Mouse (Mus musculus) neural tube, embryonic 10.5 days (tissue): ENCODE data around the gene Git2.

ENCODE experiments used
- DNase-seq: peaks from one replicate; pipeline ENCODE4 v3.0.0-alpha.2; 2017; ENCODE audit warnings: low spot score; ENCODE audit errors: extremely low spot score

Git2 gene

DNA sequence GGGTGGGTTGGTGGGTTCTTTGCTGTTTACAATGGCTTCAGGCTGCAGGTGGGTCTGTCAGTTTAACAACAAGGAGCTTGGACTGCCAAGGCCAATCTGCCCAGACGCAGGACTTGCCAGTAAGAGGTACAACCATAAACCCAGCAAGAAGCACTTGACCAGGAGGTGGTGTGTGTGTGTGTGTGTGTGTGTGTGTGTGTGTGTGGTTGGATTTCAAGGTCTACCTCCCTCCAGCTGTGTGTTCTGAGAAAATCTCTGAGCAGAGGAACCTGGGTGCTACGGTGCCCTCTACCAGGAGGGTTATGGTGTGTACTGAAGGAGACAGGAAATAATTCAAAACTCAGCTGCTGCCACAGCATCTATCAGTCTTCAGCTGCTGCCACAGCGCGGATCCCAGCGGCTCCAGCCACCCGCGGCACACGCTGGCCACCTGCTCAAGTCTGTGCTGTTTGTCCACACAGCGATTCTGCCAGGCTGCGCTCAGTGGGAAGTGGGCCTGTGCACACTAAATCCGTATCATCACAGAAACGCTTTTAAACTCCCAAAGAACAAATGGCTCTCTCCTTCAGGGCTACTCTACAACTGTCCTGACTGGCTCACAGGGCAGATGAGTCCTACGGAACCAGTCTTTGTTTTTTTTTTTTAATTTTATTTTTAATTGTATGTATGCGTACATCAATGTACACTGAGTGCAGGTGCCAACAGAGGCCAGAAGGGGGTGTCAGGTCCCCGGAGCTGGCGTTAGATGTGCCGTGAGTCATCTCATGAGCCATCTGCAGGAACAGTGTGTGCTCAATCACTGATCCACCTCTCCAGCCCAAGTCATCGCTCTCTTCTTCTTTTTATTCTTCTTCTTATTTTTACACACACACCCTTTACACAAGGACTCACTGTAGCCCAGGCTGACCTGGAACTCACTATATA is 10.2 kb downstream of the Git2 start:
- no peak for DNase-seq

- no peak for DNase-seq
These were observed 13.3 kb downstream of the Git2 start for GRCm38 (mm10) chr5:114761980-114762379.

DNA sequence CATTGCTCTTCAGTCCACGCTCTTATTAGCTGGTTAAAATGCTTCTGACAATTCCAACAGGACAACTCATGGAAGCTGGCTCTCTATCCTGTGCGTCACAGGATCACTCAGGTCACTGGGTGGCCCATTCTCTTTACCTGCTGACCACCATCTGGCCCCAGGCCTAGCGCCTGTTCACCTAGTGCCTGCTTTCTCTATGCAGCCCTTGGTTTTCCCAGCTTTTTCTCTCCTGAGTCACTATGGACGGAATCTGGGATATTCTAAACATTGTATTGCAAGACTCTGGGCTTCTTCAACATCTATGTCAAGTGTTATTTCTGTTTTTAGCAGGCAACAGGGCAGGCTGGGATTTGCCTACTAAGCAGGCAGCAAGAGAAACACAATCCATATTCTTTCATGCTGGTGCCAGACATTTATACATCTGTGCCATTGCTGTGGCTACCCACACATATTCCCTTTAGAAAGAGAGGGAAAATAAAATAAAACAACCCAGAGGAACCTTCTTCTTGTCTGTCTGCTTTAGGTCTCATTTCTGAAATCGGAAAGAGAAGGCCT is 15.7 kb downstream of the Git2 start:
- no peak for DNase-seq

DNA sequence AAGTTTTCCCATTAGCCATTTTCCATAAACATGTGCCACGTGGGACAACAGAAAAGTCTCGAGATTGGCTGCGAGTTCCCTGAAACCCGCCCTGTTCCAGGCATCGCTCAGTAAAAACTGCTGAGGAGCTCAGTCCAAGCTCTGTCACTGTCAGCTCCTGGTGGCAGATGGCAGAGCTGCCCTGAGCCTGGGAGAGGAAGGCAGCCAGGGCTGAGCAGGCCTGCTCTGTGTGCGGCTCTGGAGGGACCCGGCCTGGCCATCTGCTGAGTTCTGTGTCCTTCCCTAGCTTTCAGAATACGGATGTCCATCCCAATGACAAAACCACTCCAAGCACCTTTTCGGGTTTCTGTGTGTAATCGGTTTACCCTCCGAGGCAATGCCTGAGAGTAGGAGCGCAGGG is 21.9 kb downstream of the Git2 start:
- DNase-seq, result no peak

- DNase-seq, result no peak
These were observed 22.9 kb downstream of the Git2 start for GRCm38 (mm10) chr5:114752397-114752796.

DNA sequence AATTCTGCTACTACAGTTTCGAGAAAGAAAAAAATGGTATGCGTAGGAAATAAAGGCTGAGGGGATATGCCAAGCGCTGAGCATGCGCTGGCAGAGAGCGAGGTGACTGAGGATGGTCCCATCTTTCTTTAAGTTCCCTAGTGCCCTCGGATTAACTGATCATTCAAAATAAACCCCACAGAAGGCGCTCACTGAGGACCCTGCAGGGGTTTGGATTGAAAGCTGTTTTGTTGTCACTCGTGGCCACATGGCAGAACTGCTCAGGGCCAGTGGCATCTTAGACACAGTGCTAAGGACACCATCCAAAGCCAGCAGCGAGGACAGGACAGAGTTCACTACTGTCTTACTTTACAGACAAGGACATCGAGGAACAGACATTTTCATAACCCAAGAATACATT is 25.0 kb downstream of the Git2 start:
- no peak for DNase-seq

DNA sequence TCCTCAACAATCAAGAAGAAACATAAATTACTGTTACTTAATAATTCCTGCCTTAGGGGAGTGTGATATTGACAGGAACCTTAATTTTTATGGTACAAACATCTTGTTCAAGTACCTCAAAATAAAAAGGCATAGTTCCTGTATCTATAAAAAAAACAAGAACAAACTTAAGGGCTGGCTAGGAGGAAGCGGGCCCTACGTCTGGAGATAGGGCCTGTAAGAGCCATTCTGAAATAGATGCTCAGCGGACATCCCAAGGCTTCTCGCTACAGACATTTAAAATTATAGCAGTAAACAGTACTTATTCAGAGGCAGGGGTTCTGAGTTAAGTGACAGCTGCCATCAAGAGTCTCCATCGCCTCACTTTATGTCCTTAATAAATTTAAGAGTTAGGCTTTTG is 27.8 kb downstream of the Git2 start:
- DNase-seq, result no peak

- no peak for DNase-seq
These were observed 28.4 kb downstream of the Git2 start for GRCm38 (mm10) chr5:114746886-114747285.

DNA sequence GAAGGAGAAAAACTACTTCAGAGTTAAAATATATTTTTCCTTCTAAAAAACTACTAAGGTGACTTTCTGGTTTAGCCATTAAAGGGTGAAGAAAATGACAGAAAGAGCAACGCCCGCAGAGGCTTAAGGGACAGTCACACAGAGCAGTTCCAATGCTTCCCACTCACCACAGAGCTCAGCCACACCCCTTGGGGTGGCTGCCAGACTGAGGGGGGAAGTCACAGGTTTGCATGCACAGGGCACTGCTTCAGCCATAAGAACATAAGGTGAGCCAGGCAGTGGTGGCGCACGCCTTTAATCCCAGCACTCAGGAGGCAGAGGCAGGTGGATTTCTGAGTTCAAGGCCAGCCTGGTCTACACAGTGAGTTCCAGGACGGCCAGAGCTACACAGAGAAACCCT is 29.7 kb downstream of the Git2 start:
- DNase-seq, result no peak

DNA sequence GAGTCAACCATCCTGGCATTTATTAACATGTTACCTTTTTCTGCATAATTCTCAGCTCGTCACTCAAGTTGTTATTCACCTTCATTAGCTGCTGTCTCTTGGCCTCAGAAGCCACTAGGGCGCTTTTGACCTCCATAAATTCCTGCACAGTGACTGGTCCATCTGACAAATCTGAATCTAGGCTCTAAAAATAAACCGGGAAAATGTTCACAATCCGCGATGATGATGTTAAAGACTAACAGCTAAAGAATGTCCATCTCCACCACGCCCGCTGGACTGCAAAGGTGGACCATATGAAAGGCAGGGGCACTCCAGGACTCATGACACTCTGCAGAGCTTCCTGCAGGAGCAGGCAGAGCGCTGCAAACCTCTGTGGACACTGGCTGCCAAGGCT is 31.6 kb downstream of the Git2 start:
- DNase-seq, result no peak

DNA sequence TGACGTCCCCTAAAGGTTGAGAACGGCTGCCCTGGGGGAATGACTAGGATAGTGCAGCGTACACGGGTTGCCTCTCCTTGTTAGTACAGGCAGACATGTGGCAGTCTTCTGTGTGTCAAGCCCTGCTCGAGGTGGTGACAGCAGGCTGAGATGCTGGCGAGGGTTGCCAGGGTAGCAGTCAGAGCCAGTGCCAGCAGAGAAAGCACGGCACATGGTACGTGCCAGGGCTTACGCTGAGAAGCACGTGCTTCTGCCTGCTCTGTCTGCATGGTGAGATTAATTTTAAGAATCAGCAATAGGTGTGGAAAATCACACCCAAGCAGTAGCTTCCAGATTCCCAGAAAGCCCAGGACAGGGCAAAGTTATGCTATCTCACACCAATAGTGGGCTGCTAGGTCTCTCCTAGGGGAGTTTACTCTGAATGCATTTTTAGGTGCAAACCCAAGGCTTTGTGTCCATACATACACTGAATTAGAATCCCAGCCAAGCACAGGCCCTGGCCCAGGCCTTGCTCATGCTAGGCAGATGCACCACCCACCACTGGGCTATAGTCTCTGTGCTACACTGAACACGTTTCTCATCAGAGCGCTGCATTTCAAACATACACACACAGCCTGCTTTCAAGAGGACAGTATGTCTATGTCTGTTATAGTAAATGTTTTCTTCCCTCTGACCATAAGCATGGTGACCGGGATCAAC is 32.2 kb downstream of the Git2 start:
- no peak for DNase-seq

DNA sequence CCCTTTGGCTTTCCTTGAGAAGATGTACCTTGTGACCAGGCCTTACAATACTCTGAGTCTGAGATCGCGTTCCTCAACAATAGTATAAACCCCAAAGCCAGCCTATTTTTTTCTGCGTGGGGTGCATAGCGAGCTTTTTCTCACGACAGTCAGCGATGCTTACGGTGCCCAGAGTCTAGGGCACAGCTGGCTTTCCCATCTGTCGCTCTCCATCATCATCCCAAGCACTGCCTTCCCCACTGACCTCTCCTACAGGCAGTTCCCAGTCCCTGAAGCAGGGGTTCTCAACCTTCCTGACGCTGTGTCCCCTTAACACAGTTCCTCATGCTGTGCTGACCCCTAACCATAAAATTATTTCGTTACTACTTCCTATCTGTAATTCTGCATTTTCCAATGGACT is 32.7 kb downstream of the Git2 start:
- DNase-seq, result no peak

DNA sequence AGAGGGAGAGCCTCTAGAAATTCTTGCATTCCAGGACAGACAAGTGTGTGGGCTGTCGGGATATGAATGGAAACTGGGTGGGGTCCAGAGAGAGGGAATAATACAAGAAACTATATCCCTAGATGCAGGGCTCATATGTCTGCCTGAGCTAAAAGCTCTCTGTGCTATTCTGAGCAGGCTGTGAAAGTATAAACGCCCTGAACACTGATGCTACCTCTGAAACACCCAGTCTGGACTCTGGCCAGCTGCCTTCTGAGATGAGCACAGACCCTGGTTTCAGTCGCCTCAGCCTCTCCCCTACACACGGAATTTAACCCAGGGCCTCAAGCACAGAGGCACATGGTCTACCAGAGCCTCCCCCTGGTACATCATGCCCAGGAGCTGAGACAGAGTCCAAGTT is 34.7 kb downstream of the Git2 start:
- DNase-seq, result no peak

GRCm38 (mm10) chr5:114738707-114739241 is 36.5 kb downstream of the Git2 start:
- no peak for DNase-seq

DNA sequence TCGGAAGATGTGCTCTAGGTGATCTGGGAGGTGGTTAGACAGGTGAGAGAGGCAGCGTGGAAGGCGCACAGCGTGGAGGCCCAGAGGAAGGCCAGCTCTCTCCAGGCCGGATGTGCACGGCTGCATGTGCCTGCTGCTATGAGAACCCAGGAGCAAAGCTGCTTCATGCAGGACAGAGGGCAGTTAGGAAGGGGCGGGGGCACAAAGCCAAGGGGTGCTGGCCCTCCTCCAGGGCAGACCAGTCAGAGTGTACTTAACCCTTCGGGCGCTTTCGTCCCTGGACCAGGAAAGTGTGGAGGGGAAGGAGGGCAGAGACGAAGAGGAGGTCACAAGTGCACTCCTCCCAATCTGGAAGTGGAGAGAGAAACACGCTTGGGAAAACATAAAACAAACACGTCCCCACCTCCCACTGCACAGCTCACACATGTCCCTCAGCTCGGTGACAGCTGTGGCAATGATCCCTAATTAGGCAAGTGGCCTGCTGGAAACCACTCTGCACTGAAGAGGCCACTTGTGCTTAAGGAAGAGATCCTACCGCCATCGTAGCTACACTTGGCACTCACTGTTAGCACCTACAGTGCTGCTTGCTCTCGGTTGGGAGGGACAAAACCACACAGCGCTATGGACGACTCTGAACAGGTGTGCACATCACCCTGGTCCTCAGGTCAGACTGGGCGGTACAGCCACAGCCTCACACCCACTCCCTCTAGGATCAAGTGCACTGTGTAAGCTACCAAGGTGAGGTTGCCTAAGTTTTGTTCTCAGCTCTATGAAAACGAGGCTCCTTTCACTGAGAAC is 38.0 kb downstream of the Git2 start:
- DNase-seq, result no peak

DNA sequence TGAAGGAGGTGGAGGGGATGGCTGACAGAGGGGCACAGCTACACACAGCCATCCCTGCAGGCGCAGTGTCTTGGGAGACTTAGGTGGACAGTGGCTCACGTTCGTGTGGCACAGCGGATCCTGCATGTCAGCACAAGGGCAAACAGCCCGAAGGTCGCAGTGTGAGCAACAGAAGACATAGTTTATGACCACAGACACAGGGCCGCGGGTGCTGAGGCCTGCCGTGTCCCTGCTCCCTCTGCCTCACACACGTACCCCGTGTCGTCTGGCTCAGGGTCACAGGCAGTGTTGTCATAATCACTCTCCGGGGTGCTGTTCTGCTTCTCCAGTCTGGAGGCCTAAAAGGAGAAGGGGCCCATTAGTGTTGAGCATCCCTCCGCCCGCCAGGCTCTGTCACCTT is 41.7 kb downstream of the Git2 start:
- no peak for DNase-seq

DNA sequence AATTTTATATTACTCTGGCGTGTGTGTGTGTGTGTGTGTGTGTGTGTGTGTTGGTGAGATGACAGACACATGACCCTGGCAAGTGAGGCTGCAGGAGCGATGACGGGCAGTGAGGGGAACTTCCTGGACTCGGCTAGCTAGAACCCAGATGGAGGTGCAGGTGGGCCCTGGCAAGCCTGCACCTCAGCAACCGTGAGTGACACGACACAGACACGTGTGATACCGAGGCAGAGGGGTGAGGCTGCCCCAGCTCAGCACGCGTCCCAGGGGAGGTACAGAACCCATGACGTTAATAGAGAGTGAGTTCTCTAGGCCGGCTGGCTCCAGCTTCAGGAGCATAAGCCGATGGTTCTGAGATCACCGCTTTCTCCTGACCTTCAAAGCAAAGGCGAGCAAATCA is 43.3 kb downstream of the Git2 start:
- DNase-seq, result no peak

DNA sequence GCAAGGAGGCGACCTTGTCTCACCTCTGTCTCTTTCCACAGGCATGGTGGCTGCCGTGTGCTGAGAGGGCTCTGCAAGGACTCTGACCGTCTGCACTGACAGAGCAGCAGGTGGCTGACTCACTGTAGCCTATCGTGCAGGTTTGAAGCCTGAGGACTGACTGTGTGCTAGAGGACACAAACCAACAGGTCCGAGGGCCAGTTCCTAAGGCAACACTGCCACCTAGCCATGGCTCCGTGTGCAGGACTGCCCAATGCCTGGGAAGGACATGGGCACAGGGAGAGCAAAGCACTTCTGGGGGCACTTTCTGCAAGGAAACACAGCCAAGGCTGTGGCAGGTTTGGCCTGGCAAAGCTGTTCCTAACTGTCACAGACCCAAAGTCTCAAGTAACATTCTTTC is 43.8 kb downstream of the Git2 start:
- no peak for DNase-seq

DNA sequence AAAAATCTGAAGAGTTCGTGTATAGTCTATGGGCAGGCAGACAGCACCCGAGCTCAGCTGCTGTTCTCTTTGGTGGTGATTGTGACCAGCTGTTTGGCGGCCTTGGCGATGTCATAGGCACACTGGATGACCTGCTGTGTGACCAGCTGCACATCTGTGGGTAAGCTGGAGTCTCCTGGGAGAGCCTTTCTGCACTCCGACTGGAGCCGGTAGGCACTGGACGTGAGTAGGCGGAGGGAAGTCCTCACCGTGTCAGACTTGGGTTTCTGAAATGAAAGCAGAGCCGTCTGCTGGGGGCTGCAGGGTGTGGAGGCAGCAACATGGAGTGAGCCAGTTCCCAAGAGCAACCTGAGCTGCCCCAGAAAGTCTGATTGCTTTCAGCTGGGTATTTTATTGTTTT is 45.2 kb downstream of the Git2 start:
- DNase-seq, result no peak

- no peak for DNase-seq
These were observed 47.2 kb downstream of the Git2 start for GRCm38 (mm10) chr5:114728160-114728559.

- no peak for DNase-seq
These were observed 52.5 kb downstream of the Git2 start for GRCm38 (mm10) chr5:114722846-114723245.
